Mouse (Mus musculus): Measurements from ENCODE around the gene Cops2.

The Cops2 gene

DNA sequence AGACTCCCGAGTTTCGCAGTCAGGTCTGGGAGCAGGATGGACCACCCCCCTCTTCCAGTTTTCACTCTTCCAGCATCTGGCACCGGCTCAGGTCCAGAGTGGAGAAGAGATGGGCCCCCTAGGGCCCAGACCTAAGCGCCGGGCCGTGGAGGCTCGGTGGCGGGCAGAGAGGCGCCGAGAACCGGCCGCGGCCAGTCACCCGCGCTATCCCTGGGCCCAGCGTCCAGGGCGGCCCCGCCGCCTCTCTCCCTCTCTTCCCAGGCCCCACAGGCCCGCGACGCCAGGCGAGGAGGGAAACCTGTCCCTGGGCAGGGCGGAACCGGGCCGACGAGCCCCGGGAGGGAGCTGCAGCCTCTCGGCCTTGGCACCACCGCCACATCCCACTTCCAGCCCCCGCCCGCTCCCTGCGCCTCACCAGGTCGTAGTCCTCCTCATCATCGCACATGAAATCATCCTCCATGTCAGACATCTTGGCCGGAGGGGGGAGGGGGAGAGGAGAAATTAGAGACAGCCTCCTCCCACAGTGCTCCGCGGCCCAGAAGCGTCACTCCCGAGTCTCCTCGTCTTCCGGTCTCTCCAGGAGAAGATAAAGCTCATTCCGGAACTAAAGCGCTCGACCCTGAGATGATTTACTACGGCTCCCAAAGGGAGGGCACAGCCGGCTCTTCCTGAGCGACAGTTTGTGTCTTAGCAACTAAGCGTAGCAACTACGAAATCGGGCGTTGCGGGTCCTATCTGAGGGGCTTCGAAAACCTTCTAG lies at the start of gene Cops2, which contains the start of gene Galk2:
Gene Cops2 (minus strand): TSS at position 619 of the 760 bp plus-strand sequence.
Gene Galk2 (plus strand): TSS at position 589 of the 760 bp plus-strand sequence.
- peak; percentile 91 for DNase-seq (ENCODE audit: extremely low spot score, low spot score)

GRCm38 (mm10) chr2:125907580-125908255 lies 48.8 kb upstream of the Cops2 start:
- no peak for DNase-seq (ENCODE audit: extremely low spot score, low spot score)

DNA sequence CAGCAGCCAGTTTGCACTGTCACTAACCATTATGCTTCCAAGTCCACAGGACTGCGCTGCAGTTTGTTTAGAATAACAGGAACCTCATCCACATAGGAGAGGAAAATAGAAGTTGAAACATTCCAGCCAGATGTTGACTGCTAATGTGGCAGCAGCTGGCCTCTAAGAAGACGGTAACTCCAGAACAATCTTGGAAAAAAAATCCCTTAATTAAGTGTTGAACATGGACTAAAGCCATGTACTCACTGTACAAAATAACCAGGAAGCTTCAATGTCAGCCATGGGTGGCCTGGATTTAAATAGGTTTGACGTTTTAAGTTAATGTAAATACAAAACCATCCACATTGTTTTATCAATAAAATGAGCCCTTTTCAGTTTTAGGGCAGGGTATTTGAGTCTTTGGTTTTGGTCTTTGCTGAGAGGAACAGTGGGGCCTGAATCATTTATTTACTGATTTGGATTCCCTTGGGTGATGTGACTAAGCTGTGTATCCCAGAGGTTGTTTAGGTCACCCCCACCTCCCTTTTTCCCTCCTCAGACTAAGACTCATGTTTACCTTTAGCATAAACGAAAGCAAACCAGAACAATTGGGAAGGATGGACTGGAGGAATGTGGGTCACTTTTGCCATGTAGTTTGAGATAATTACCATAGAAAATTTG lies 47.6 kb upstream of the Cops2 start:
- no peak for DNase-seq (ENCODE audit: extremely low spot score, low spot score)

GRCm38 (mm10) chr2:125901426-125901825 lies 42.5 kb upstream of the Cops2 start:
- DNase-seq (ENCODE audit: extremely low spot score, low spot score): no peak

DNA sequence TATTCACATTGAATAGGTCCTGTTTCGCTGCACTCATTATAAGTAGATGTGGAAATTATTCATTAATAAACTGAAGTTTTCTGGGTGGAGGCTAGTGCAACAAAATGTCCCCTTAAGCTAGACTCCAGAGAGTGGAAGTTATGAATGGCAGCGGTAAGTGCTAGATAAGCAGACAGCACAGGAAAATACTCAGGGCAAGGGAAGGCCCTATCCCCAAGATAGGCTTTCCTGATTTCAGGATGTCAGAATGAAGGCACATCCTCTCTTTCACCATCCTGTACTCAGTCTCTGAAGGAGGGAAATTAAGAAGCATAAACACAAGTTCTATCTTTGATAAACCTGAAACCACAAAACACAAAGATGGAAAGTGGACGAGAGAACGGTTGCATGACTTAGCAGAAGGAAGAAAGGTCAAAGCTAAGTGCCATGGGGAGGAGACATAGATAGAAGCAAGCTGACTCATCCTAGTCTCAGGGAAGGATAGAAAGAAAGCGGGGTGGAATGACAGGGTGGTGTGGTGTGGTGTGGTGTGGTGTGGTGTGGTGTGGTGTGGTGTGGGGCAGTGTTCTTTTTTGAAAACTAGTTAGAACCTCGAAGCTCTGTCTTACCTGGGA lies 42.0 kb upstream of the Cops2 start:
- no peak for DNase-seq (ENCODE audit: extremely low spot score, low spot score)

- DNase-seq (ENCODE audit: extremely low spot score, low spot score): no peak
These were observed 37.4 kb upstream of the Cops2 start for GRCm38 (mm10) chr2:125896355-125896754.

GRCm38 (mm10) chr2:125895099-125895498 lies 36.2 kb upstream of the Cops2 start:
- DNase-seq (ENCODE audit: extremely low spot score, low spot score): no peak

DNA sequence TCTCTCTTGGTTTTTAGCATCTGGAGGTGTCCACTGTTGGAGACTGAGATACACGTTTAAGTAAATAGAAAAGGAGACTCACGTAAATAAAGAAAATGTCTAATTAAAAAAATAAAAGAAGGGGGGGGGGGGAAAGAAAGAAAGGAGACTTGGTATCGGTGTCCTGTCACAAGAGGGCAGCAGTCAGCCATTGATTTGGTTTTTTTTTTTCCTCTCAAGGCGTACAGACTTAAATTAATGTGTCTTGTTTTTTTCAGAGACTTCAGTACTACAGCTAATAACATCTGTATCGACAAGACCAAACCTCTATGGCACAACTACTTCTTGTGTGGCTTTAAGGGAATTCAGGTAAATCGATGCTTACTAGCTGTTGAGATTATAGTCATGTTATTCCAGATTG lies 34.2 kb upstream of the Cops2 start:
- DNase-seq (ENCODE audit: extremely low spot score, low spot score): no peak

- DNase-seq (ENCODE audit: extremely low spot score, low spot score): no peak
These were observed 27.1 kb upstream of the Cops2 start for GRCm38 (mm10) chr2:125885891-125886576.

- no peak for DNase-seq (ENCODE audit: extremely low spot score, low spot score)
These were observed 11.2 kb upstream of the Cops2 start for GRCm38 (mm10) chr2:125870159-125870558.

DNA sequence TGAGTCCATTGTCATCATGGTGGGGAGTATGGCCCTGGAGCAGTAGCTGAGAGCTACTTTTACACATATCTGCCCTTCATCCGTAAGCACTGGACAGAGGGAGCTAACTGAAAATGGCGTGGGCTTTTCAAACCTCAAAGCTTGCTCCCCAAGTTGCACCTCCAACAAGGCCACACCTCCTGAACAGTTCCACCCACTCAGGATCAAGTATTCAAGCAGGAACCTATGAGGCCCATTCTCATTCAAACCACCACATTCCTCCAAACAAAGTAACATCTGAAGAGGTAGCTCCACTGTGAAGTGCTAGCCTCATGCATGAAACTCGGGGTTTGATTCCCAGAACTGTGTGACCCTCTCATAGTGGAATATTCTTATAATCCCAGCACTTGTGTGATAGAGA lies 9.4 kb upstream of the Cops2 start:
- no peak for DNase-seq (ENCODE audit: extremely low spot score, low spot score)

GRCm38 (mm10) chr2:125866058-125866740 lies 7.3 kb upstream of the Cops2 start:
- DNase-seq (ENCODE audit: extremely low spot score, low spot score): peak; percentile 56

- no peak for DNase-seq (ENCODE audit: extremely low spot score, low spot score)
These were observed 6.6 kb upstream of the Cops2 start for GRCm38 (mm10) chr2:125865585-125865984.

DNA sequence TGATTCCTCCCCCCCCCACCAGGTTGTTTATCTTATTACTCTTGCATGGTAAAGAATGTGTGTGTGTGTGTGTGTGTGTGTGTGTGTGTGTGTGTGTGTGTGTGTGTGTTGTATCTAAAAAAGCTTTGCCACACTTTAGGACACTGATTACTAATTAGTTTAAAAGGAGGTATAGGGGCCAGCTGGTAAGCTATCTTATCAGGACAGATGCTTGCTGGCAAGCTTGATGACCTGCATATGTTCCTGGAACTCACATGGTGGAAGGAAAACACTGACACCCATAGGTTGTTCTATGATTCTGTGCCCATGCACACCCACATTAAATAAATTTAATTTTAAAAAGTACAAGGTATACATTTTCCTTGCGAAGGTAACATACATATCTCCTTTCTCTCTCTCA lies 5.6 kb upstream of the Cops2 start:
- DNase-seq (ENCODE audit: extremely low spot score, low spot score): no peak

GRCm38 (mm10) chr2:125863799-125864198 lies 4.9 kb upstream of the Cops2 start:
- DNase-seq (ENCODE audit: extremely low spot score, low spot score): no peak

DNA sequence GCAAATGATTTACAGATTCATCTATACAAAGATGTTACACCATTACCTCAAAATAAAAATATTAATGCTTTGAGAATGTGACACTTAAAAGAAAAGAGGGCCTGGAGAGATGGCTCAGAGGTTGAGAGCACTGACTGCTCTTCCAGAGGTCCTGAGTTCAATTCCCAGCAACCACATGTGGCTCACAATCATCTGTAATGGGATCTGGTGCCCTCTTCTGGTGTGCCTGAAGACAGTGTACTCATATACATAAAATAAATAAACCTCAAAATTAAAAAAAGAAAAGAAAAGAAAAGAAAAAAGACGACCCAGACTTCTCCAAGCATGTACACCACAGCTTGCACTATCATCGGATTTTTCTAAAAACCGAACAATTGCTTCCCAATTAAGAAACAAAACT lies 1.2 kb downstream of the Cops2 start:
- DNase-seq (ENCODE audit: extremely low spot score, low spot score): no peak

GRCm38 (mm10) chr2:125851237-125851636 lies 7.7 kb downstream of the Cops2 start:
- DNase-seq (ENCODE audit: extremely low spot score, low spot score): no peak

DNA sequence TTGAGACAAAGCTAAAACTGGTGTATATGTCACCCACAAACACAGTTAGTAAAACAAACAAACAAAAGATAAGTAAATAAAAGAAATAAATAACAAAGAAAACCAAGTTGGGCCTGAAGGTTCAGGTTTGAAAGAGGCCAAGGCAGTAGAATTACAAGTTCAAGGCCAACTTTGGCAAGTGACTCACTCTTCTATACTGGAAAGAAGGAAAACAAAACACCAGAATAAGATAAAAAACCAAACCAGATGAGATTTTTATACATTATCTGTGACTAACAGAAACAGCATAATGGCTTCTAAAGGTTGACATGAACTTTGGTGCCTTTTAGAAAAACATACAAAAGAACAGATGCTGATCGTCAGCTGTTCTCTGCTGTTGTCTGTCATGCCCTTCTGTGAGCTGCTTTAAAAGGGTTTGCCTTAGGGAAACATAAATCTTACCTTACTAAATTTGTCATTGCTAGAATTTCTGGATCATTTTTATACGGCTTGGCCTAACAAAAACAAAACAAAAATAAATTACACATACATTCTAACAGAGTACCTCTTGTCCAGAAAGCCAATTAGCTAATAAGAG lies 20.1 kb downstream of the Cops2 start:
- DNase-seq (ENCODE audit: extremely low spot score, low spot score): no peak

DNA sequence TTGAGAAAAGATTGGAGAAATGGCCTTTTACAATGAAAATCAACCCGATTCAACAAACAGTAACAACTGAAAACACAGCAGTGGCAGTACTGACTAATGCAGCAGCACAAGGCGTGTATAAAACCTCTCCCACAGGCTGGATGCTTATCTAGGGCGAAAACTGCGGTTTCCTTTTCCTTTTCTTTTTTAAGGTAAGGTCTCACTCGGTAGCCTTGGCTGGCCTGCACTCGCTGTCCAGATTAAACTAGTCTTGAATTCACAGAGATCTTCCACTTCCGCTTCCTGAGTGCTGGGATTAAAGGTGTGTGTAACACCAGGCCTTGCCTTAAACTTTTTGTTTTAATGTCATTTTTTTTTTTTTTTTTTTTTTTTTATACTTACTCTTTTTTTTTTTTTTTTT lies 20.8 kb downstream of the Cops2 start:
- no peak for DNase-seq (ENCODE audit: extremely low spot score, low spot score)

DNA sequence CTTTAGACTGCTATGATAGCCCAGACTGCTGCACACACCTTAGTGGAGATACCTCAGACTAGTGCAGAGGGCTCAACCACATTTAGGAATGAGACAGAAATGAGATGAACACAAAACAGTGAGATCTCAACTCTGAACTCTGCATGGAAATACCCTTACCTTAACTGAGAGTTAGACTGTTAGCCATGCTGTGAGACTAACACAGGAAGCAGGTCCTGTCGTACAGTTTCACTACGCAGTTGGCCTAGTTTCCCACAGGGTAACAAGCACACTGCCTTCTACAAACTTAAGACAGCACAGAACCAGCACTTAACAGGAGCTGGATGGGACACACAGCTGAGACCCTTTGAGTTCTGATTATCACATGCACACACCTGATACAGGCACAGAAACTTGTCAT lies 29.0 kb downstream of the Cops2 start:
- no peak for DNase-seq (ENCODE audit: extremely low spot score, low spot score)
